Mouse (Mus musculus) kidney, adult 2 months (tissue): ENCODE data around the gene Wdr6.

Experiments
- CTCF ChIP-seq: fragments of 200-500 bp; conservative IDR thresholded peaks from 2 replicates; pipeline ENCODE4 v1.5.1; 2011; ENCODE audit warnings: low read depth, mild to moderate bottlenecking, control low read depth, low read length, moderate library complexity, mixed read lengths; ENCODE audit not compliant: insufficient read depth, insufficient read length
- POLR2A ChIP-seq: fragments of 200-500 bp; IDR thresholded peaks from one replicate; pipeline ENCODE4 v1.6.1; 2011; ENCODE audit warnings: low read depth, low read length, control low read depth

- no peak for TF ChIP-seq POLR2A
- no peak for TF ChIP-seq CTCF
Measured at GRCm38 (mm10) chr9:108568511-108568921, 10.0 kb downstream of the Wdr6 start.
